In genomic region chr3:86786845-86787351, GRCm38 (mm10) we compare ENCODE assay signal across 8 mouse cellular contexts.
A peak's percentile ranks its signal among the peaks of the same experiment; 100 is the strongest.
DNase-seq lines count a peak whose midpoint lies in the region; ATAC-seq and TF ChIP-seq lines count a peak whose summit lies in the region.

No protein-coding gene starts in this region.

- H3K36me3 ChIP-seq in hindbrain, embryonic 11.5 days (ENCODE audit: control insufficient read depth, insufficient read depth, low read length), result no peaks in the 10 kb centered on the region
- H3K36me3 ChIP-seq in midbrain, embryonic 13.5 days, result peaks cover 66% of the 10 kb centered on the region

- peak; percentile 6 for ATAC-seq in Patski
- ATAC-seq in hindbrain, embryonic 11.5 days (ENCODE audit: low FRiP score), result 0 out of 2 replicates have a peak, but pooled peaks have one; percentile 31
- peak; percentile 72 for ATAC-seq in midbrain, embryonic 13.5 days

- no peaks in the 10 kb centered on the region for H3K9me3 ChIP-seq in hindbrain, embryonic 11.5 days (ENCODE audit: control insufficient read depth, low read length)
- H3K9me3 ChIP-seq in midbrain, embryonic 13.5 days, result no peaks in the 10 kb centered on the region

- in situ Hi-C loops in Patski (cut with MboI; ENCODE audit: low pct_unique_long_range_greater_than_20kb), result no loop called here

- H3K27ac ChIP-seq in hindbrain, embryonic 11.5 days (ENCODE audit: low read depth, low read length), result no peak overlapping the region
- H3K27ac ChIP-seq in left cerebral cortex, adult 2 months, result peak overlapping the region; percentile 78; the same call in 1 of the 2 replicates
- H3K27ac ChIP-seq in midbrain, embryonic 13.5 days, result peak overlapping the region; percentile 62

- H3K9ac ChIP-seq in hindbrain, embryonic 11.5 days (ENCODE audit: low read depth, low read length), result no peak overlapping the region
- H3K9ac ChIP-seq in midbrain, embryonic 13.5 days (replicated peaks), result peak overlapping the region; percentile 32; the same call in 1 of the 2 replicates

- intact Hi-C loops in left cerebral cortex, adult 2 months (cut with DNase I), result loop anchor here (5.0 kb wide), 1 partner anchor 130 kb away; no protein-coding TSS in a partner anchor

- no peak overlapping the region for H3K4me3 ChIP-seq in hindbrain, embryonic 11.5 days (ENCODE audit: low read depth, low read length)
- H3K4me3 ChIP-seq in left cerebral cortex, adult 2 months, result no peak overlapping the region
- H3K4me3 ChIP-seq in midbrain, embryonic 13.5 days (replicated peaks), result no peak overlapping the region

- WGBS in hindbrain, embryonic 11.5 days, result 75% methylated on average over 11 of the region's 11 CpGs
- 64% methylated on average over 11 of the region's 11 CpGs for WGBS in midbrain, embryonic 13.5 days

- POLR2A ChIA-PET in Patski (lab: Charles Lee), result no interaction called here

- H3K4me2 ChIP-seq in hindbrain, embryonic 11.5 days (replicated peaks; ENCODE audit: low read depth, low read length), result no peak overlapping the region
- no peak overlapping the region for H3K4me2 ChIP-seq in midbrain, embryonic 13.5 days (replicated peaks)

- DNase-seq in Patski (ENCODE audit: low read depth, low spot score), result no peak
- DNase-seq in cerebellum, adult 11-12 months, result peak; percentile 88
- peak; percentile 55 to 71 for DNase-seq in frontal cortex, postnatal 36 days (ENCODE audit: low spot score in 2 of 2)
- no peak for DNase-seq in hindbrain, embryonic 11.5 days (ENCODE audit: low spot score)
- DNase-seq in left cerebral cortex, adult 2 months (ENCODE audit: extremely low spot score in 1 of 2, low spot score in 2 of 2), result peak; percentile 53 to 64
- DNase-seq in embryo, embryonic 10 days (ENCODE audit: low spot score), result no peak
- DNase-seq in spleen, postnatal 36 days (ENCODE audit: low spot score in 2 of 2), result no peak

- no peaks in the 10 kb centered on the region for H3K4me1 ChIP-seq in hindbrain, embryonic 11.5 days (replicated peaks; ENCODE audit: control insufficient read depth, insufficient read depth, low read length)
- peaks cover 20% of the 10 kb centered on the region for H3K4me1 ChIP-seq in midbrain, embryonic 13.5 days (replicated peaks)

- no peak for TF ChIP-seq CTCF in Patski (IDR thresholded peaks at IDR 0.05)
- no peak for TF ChIP-seq CTCF in left cerebral cortex, adult 2 months (IDR thresholded peaks at IDR 0.05)

- H3K27me3 ChIP-seq in Patski, result no peaks in the 10 kb centered on the region
- H3K27me3 ChIP-seq in hindbrain, embryonic 11.5 days (ENCODE audit: control insufficient read depth, insufficient read depth, low read length), result no peaks in the 10 kb centered on the region
- H3K27me3 ChIP-seq in midbrain, embryonic 13.5 days, result no peaks in the 10 kb centered on the region

- CTCF ChIA-PET in Patski (lab: Charles Lee), result interaction anchor here (1.3 to 2.1 kb wide), 2 partner anchors 11 to 26 kb away, joined by 7 to 9 read pairs; no protein-coding TSS in a partner anchor

Comparison
In these comparisons a context has a peak if more than half of its experiments do, and no peak if none do; other contexts are left out.
1. ATAC-seq: peak in every context shown above with its lines; median percentile 72 in midbrain, embryonic 13.5 days; 31 in hindbrain, embryonic 11.5 days; 6 in Patski.
2. DNase-seq: peak in cerebellum, adult 11-12 months (single experiment), frontal cortex, postnatal 36 days (2 of 2) and left cerebral cortex, adult 2 months (2 of 2); none in Patski (single experiment), hindbrain, embryonic 11.5 days (single experiment), embryo, embryonic 10 days (single experiment) and spleen, postnatal 36 days (0 of 2).